Mouse (Mus musculus) liver, postnatal 0 days (tissue): ENCODE measurements at regions not wholly inside any gene's neighbourhood (a gene's known extent, or its start where the extent isn't known, plus 50 kb on each side); places are given as distances from the start of the nearest gene placed in this dataset.

ENCODE experiments used
- CTCF ChIP-seq: sonication (generic); IDR thresholded peaks from 2 replicates; pipeline ENCODE4 v1.5.1; 2016; ENCODE audit warnings: antibody characterized with exemption, low read depth
- EP300 ChIP-seq: IDR thresholded peaks from 2 replicates; pipeline ENCODE4 v1.6.1; 2016; ENCODE audit warnings: antibody characterized with exemption, low read depth, mild to moderate bottlenecking

GRCm38 (mm10) chr14:45850588-45850987, 192.6 kb upstream of the Ddhd1 start:
- TF ChIP-seq EP300 (no peak), CTCF (no peak)
